Mouse (Mus musculus) macrophage (primary cell): ENCODE results near the gene Szt2. TPM values are rescaled to one million over a fixed set of nuclear protein-coding genes. Genes with fewer than 3 reads are reported as not detected.

Experiments used
- H3K27ac ChIP-seq: fragments of 350-480 bp; formaldehyde crosslinking; 2 replicates; pipeline ENCODE4 v1.9.0; 2021
- H3K36me3 ChIP-seq: fragments of 350-480 bp; formaldehyde crosslinking; 2 replicates; pipeline ENCODE4 v1.9.0; 2021; ENCODE audit errors: inconsistent target
- H3K4me3 ChIP-seq: fragments of 350-480 bp; formaldehyde crosslinking; 2 replicates; pipeline ENCODE4 v1.9.0; 2021; ENCODE audit errors: inconsistent target
- H3K79me2 ChIP-seq: fragments of 350-480 bp; formaldehyde crosslinking; 2 replicates; pipeline ENCODE4 v1.9.0; 2021; ENCODE audit errors: inconsistent target
- WGBS: methylation state at CpG from one replicate; pipeline ENCODE4 v1.1.7; 2026; ENCODE audit warnings: inconsistent platforms; ENCODE audit not compliant: missing documents; 5-methylcytosine and 5-hydroxymethylcytosine counted together
- polyA plus RNA-seq: library from polyadenylated mRNA; stranded (reverse); fragments of 250-400 nt; gene quantifications from 3 replicates; pipeline ENCODE4 v1.2.4, GENCODE M21; 2018; ENCODE audit warnings: inconsistent platforms

The Szt2 gene
- polyA plus RNA-seq, 1 experiment from 2014 or later = 3.0 TPM

DNA sequence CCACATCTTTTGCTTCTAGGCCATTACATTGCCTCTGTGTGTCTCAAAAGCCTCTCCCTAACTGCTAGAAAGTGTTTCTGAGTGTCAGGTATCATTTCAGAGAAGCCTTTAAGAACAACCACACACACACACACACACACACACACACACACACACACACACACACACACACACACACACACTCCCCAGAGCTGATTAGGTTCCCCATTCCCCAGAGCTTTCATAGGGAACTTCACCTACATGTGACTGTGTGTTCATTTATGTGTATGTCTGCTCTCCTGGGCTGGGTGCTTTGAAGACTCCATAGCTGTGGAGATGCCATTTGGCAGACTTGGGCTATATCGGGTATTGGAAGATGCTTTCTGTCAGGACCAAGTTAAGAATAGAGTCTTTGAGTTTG, 16.3 kb upstream of the Szt2 start:
- WGBS = 93% methylated on average over 1 of the region's 1 CpGs
- no peak overlapping the region for H3K4me3 ChIP-seq
- H3K27ac ChIP-seq = no peak overlapping the region
- peaks cover 34% of the 10 kb centered on the region for H3K36me3 ChIP-seq
- peaks cover 24% of the 10 kb centered on the region for H3K79me2 ChIP-seq

DNA sequence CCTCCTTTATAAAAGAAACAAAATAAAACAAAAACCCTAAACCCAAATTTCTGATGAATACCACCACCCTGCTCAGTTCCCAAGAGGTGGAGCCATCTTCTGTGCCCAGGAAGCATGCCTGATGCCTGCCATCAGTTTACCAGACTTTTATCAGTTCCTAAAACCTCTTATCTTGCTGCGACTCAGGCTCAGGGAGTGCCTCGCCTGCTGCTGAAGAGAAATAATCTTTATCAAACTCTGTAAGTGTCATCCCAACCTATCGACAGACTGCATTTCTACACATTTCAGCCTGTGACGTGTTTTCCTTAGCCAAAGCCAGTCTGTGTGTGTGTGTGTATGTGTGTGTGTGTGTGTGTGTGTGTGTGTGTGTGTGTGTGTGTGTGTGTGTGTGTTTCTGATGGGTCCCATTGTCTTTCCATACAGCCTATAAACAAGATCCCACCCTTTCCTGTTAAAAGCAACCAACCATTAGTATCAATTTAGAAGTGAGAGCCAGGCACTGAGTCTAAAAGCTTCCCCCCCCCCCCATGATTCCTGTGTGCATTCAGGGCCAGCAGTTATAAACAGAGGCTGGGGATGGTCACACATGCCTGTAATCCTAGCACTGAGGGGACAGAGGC, 15.6 kb upstream of the Szt2 start:
- WGBS = 100% methylated on average over 4 of the region's 4 CpGs
- no peak overlapping the region for H3K4me3 ChIP-seq
- no peak overlapping the region for H3K27ac ChIP-seq
- peaks cover 17% of the 10 kb centered on the region for H3K79me2 ChIP-seq
- peaks cover 38% of the 10 kb centered on the region for H3K36me3 ChIP-seq

DNA sequence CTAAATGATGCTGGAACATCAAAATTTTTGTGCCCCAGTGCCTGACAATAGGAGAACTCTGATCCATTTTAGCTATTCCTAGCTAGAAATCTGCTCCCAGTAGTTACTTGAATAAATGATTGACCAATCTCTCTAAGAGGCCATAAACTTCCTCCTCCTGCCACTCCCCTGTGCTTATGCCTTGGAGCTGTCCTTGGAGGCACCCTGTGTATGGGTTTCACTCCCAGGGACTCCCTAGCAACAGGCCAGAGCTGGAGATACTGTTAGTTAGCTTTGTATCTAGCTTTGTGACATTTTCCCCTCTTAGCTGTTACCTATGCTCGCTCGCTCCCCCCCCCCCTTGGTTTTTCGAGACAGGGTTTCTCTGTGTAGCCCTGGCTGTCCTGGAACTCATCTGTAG, 12.3 kb upstream of the Szt2 start:
- H3K36me3 ChIP-seq = peaks cover 56% of the 10 kb centered on the region
- no peaks in the 10 kb centered on the region for H3K79me2 ChIP-seq
- H3K4me3 ChIP-seq = no peak overlapping the region
- no peak overlapping the region for H3K27ac ChIP-seq
- WGBS = 83% methylated on average over 1 of the region's 3 CpGs

DNA sequence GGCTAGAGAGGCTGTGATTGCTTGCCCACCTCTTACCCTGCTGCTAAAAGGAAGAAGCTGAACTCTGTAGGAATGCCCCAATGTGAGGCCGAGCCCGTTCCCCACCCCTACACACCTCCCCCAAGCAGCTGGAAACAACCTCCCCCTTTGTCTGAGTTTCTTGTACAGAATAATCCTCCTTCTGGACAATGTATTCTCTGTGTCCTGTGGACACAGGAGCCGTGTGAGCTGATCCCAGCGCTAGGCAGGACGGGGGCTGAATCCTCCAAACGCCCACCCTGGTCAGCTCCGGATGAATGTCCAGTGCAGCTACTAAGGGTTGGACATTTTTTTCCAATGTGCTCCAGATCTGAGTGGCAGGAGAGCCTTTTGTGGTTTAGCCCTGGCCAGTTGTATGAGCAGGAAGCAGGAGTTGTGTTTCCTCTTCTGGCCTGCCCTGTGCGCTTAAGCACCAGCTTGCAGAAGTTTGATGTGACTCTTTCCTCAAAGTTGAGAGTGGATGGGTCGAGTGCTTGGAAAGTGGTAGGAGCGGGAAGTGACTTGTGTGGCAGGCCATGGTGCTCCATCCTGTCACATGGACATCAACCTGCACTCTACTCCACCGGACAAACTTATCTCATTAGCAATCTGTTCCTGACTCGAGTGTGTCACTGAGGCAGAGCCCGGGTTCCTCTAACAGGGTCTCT, 8.2 kb upstream of the Szt2 start:
- peaks cover 86% of the 10 kb centered on the region for H3K36me3 ChIP-seq
- H3K27ac ChIP-seq = no peak overlapping the region
- 57% methylated on average over 13 of the region's 13 CpGs for WGBS
- H3K4me3 ChIP-seq = no peak overlapping the region
- H3K79me2 ChIP-seq = no peaks in the 10 kb centered on the region

DNA sequence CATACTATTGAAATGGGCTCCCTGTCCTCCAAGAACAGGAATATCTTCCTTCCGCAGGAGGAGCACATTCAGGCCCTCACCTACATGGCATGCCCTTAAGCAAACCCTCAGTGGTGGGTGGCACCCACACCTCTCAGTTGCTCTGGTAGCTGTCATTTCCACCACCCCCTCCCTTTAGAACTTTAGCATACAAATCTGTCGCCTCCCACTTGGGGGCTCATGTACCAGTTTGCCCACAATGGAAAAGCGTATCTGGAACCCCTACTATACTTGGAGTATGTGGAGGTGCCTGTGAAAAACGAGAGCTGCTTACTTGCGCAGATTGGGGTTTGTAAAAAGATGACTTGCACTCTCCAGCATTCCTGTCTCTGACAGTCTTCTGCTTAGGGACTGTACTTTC, 7.3 kb upstream of the Szt2 start:
- WGBS = 93% methylated on average over 5 of the region's 5 CpGs

DNA sequence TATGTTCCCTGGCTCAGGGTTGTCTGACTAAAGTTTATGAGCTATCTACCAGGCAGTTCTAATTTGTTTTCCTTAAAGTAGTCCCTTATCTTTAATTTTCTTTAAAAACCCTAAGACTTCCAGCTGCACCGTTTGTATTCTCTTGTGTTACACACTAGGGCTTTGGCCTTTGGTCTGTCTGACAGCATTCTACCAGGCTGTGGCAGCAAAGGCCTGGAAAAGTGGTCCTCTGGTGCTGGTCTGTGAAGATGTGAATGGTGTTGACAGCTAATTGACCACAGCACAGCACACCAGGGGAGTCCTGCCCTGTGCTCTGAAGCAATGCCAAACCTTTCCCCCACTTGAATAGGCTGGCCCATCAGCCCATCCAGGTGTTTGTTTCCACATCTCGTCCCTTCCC, 6.7 kb upstream of the Szt2 start:
- H3K4me3 ChIP-seq = no peak overlapping the region
- H3K27ac ChIP-seq = no peak overlapping the region
- H3K79me2 ChIP-seq = peaks cover 5% of the 10 kb centered on the region
- WGBS = 86% methylated on average over 2 of the region's 2 CpGs
- H3K36me3 ChIP-seq = peaks cover 85% of the 10 kb centered on the region

More for the DNA sequence above, 7.3 kb upstream of the Szt2 start:
- Histone ChIP-seq H3K4me3 (no peak overlapping the region), H3K36me3 (peaks cover 86% of the 10 kb centered on the region), H3K27ac (no peak overlapping the region), H3K79me2 (no peaks in the 10 kb centered on the region)

DNA sequence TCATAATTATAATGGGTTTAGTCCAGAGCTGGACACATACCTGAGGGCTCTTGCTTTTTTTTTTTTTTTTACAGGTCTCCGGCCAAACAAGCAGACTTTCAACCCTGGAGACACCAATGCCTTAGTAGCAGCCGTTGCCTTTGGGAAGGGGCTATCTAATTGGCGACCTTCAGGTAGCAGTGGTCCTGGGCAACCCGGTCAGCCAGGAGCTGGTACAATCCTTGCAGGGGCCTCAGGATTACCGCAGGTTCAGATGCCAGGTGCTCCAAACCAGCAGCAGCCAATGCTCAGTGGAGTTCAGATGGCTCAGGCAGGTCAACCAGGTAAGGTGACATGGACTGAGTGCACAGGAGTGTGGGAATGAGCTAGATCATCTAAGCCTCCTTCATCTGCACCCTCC, 4.5 kb upstream of the Szt2 start:
- WGBS = 94% methylated on average over 5 of the region's 5 CpGs
- no peak overlapping the region for H3K27ac ChIP-seq
- H3K79me2 ChIP-seq = peaks cover 24% of the 10 kb centered on the region
- H3K36me3 ChIP-seq = peaks cover 68% of the 10 kb centered on the region
- no peak overlapping the region for H3K4me3 ChIP-seq

DNA sequence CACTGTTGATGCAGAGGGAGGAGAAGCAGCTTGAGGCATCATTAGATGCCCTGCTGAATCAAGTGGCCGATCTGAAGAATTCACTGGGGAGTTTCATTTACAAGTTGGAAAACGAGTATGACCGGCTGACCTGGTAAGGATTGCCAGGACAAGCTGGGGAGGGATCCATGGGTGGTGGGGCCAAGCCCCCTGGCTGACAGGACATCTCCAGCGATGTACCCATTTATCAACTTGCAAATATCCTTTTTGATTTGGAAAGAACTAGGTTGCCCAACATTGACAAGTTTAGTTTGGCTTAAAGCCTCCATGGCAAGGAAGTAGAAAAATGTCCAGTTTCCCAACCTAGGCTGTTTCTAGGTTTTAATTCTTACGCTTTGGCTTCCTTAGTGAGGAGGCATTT, 1.8 kb upstream of the Szt2 start:
- Histone ChIP-seq H3K36me3 (peaks cover 50% of the 10 kb centered on the region), H3K4me3 (no peak overlapping the region), H3K79me2 (peaks cover 36% of the 10 kb centered on the region), H3K27ac (no peak overlapping the region)
- WGBS = 93% methylated on average over 5 of the region's 5 CpGs

DNA sequence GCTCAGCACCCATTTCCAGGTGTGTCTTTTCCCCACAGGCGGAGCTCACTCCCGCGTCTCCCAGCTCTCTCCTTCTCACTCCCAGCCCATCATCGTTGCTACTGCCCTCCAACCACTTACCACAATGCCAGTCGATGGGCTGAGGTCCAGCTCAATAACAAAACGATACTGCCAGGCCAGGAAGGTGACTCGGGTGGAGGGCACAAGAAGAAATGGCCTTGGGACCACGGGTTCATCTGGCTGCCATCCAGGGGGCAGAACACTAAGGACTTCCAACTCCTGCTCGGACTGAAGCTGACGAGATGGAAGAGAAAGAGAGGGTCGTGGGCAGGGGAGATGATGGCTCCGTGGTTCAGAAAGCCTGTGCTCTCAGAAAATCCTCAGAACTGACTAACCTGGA, 6.4 kb downstream of the Szt2 start:
- H3K79me2 ChIP-seq = peaks cover 4% of the 10 kb centered on the region; the same call in 1 of the 2 replicates
- WGBS = 93% methylated on average over 12 of the region's 12 CpGs

DNA sequence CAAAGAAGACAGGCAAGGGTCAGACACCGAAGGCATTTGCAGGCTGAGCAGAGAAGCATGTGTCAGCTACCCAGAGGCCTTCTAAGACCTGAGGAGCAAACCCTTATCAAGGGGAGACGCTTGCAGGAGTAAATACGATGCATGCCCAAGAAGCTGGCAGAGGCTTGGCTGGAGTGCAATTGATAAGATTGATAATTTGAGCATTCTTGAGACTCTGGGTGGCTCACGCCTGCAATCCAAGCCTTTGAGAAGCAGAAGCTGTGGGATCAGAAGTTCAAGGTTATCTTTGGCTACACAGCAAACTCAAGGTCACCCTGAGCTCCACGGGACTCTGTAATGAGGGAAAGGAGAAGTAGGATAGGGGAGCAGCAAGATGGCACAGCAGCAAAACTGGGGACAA, 7.2 kb downstream of the Szt2 start:
- H3K4me3 ChIP-seq = no peak overlapping the region
- 96% methylated on average over 5 of the region's 5 CpGs for WGBS
- peaks cover 70% of the 10 kb centered on the region for H3K36me3 ChIP-seq
- H3K79me2 ChIP-seq = no peaks in the 10 kb centered on the region
- no peak overlapping the region for H3K27ac ChIP-seq

More for the DNA sequence above, 6.4 kb downstream of the Szt2 start:
- Histone ChIP-seq H3K4me3 (no peak overlapping the region), H3K27ac (no peak overlapping the region), H3K36me3 (peaks cover 63% of the 10 kb centered on the region)

DNA sequence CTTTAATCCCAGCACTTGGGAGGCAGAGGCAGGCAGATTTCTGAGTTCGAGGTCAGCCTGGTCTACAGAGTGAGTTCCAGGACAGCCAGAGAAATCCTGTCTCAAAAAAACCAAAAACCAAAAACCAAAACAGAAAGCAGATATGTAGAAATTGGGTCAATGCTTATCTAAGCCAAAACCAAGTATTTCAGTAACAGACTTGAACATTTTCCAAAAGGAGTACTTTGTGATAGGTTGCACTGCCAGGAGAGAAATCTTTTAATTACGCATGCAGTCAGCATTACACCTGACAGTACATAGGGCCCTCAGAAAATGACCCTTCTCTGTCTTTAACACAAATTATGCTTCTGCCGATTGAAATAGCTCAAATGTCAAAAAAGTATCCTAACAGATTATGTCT, 7.7 kb downstream of the Szt2 start:
- Histone ChIP-seq H3K36me3 (peaks cover 75% of the 10 kb centered on the region), H3K4me3 (no peak overlapping the region), H3K27ac (no peak overlapping the region), H3K79me2 (no peaks in the 10 kb centered on the region)
- WGBS = 98% methylated on average over 3 of the region's 3 CpGs

DNA sequence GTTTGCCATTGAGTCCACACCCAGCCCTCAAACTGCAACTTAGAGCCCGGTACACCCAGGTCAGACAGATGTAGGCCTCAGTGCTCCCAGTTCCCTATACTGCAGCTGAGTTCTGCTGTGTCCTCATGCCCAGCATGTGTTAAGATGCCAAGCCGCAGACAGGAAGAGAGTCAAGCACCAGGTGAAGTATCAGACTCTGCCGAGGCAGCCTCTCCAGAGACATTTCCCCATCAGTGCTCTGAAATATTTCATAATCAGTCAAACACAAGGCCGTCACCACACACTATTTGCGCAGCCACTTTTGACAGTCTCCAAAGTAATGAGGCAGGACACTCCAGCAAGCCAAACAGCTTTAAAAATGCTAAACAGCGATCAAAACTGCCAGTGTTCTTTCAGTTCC, 10.7 kb downstream of the Szt2 start:
- H3K4me3 ChIP-seq = no peak overlapping the region
- no peak overlapping the region for H3K27ac ChIP-seq
- peaks cover 78% of the 10 kb centered on the region for H3K36me3 ChIP-seq
- 83% methylated on average over 6 of the region's 6 CpGs for WGBS
- H3K79me2 ChIP-seq = no peaks in the 10 kb centered on the region

DNA sequence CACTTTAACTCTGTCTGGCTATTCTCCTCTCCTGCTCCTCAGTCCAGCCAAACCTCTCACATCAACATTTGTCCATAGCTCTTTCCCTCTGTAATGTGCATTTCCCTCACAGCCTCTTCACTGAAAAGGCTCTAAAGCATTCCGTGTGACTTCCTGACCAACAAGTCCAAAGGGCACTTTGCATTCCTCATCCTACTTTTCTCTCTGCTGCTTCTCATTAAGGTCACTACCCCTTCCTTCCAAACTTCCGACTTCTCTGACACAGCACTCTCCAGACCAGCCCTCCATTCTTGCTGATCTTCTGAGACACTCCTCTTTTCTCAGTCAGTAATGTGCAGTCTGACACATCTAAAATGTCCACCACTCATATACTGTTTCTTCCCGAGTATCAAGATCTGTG, 12.6 kb downstream of the Szt2 start:
- 91% methylated on average over 3 of the region's 3 CpGs for WGBS
- H3K36me3 ChIP-seq = peaks cover 78% of the 10 kb centered on the region

DNA sequence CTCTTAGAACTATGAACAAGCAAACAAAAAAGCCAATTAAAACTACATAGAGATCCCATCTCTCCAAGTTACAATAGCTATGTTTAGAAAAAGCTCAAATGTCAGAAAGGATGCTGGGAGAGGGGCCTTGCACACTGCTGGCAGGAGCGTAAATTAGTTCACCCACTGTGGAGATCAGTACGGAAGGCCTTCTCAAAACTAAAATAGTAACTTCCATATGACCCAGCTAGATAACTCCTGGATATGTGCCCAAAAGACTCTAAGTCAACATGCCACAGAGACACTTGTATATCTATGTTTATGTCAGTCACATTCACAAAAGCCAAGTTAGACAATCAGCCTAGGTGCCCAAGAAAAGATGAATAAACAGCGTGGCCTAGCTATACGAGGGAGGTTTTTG, 13.8 kb downstream of the Szt2 start:
- no peaks in the 10 kb centered on the region for H3K79me2 ChIP-seq
- no peak overlapping the region for H3K27ac ChIP-seq
- no peak overlapping the region for H3K4me3 ChIP-seq
- peaks cover 78% of the 10 kb centered on the region for H3K36me3 ChIP-seq
- 93% methylated on average over 4 of the region's 4 CpGs for WGBS

More for the DNA sequence above, 12.6 kb downstream of the Szt2 start:
- Histone ChIP-seq H3K4me3 (no peak overlapping the region), H3K79me2 (no peaks in the 10 kb centered on the region), H3K27ac (no peak overlapping the region)

DNA sequence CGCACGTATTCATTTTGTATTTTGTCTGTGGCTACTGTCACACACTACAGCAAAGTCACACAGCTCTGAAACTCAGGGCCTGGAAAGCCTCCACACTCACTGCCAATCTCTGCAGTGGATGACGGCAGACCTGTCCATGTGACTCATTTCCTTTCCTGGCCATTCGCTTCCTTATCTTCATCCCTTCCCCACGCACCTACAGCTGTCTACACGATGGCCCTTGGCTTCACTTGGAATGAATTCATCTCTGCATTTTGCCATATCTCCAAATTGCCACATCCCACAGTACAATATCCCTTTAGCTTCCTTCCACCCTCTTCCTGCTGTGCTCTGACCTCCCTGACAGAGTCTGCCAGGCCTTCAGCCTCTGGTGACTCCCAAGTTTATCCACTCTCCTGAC, 14.6 kb downstream of the Szt2 start:
- Histone ChIP-seq H3K79me2 (no peaks in the 10 kb centered on the region), H3K27ac (no peak overlapping the region), H3K36me3 (peaks cover 75% of the 10 kb centered on the region), H3K4me3 (no peak overlapping the region)
- WGBS = 86% methylated on average over 6 of the region's 6 CpGs
